Mouse (Mus musculus) C2C12 (cell line): ENCODE results near the gene Gpam. TPM values are rescaled to one million over a fixed set of nuclear protein-coding genes. Genes with fewer than 3 reads are reported as not detected.

Experiments used
- H3K27me3 ChIP-seq: one replicate; pipeline ENCODE4 v1.6.1; 2011; ENCODE audit not compliant: control insufficient read depth, insufficient read depth, insufficient read length
- H3K36me3 ChIP-seq: one replicate; pipeline ENCODE4 v1.6.1; 2011; ENCODE audit not compliant: control insufficient read depth, insufficient read depth
- H3K4me3 ChIP-seq: one replicate; pipeline ENCODE4 v1.5.1; 2011; ENCODE audit warnings: mild to moderate bottlenecking, control low read depth; ENCODE audit not compliant: poor library complexity, insufficient read depth, severe bottlenecking
- H3K79me2 ChIP-seq: one replicate; pipeline ENCODE4 v1.6.1; 2011; ENCODE audit not compliant: control insufficient read depth, insufficient read depth
- H3K79me3 ChIP-seq: one replicate; pipeline ENCODE4 v1.6.1; 2011; ENCODE audit warnings: low read depth, control low read depth
- H3ac ChIP-seq: one replicate; pipeline ENCODE3; 2011; ENCODE audit warnings: low read depth; ENCODE audit not compliant: control insufficient read depth, insufficient read length
- CEBPB ChIP-seq: IDR thresholded peaks from one replicate; pipeline ENCODE4 v1.6.1; 2011; ENCODE audit warnings: low read depth, mild to moderate bottlenecking, control low read depth, moderate library complexity
- CTCF ChIP-seq: IDR thresholded peaks from one replicate; pipeline ENCODE4 v1.5.1; 2011; ENCODE audit not compliant: control insufficient read depth, insufficient read depth, insufficient read length
- FOSL1 ChIP-seq: IDR thresholded peaks from one replicate; pipeline ENCODE4 v1.8.0; 2011; ENCODE audit warnings: mild to moderate bottlenecking, low read length; ENCODE audit not compliant: poor library complexity, insufficient read depth, severe bottlenecking
- MAX ChIP-seq: IDR thresholded peaks from one replicate; pipeline ENCODE4 v1.6.1; 2011; ENCODE audit warnings: mild to moderate bottlenecking, control low read depth
- MYOD1 ChIP-seq: IDR thresholded peaks from one replicate; pipeline ENCODE4 v1.6.1; 2011; ENCODE audit warnings: low read depth; ENCODE audit not compliant: control insufficient read depth, insufficient read length
- MYOG ChIP-seq: IDR thresholded peaks from one replicate; pipeline ENCODE4 v1.6.1; 2011; ENCODE audit not compliant: control insufficient read depth, insufficient read length; ENCODE audit errors: extremely low read depth
- USF1 ChIP-seq: IDR thresholded peaks from one replicate; pipeline ENCODE4 v1.6.1; 2011; ENCODE audit warnings: low read depth, mild to moderate bottlenecking, control low read depth, moderate library complexity
- polyA plus RNA-seq: library from polyadenylated mRNA; unstranded; fragments of >200 nt; fragmentation: generic; extraction: Trizol; gene quantifications from one replicate; pipeline ENCODE4 v1.2.1, GENCODE M21; 2012; ENCODE audit warnings: missing spikeins

The Gpam gene
- polyA plus RNA-seq, 1 experiment: 7.0 TPM

GRCm38 (mm10) chr19:55037406-55037805 lies 89.6 kb downstream of the Gpam start:
- Histone ChIP-seq H3K36me3 (no peaks in the 10 kb centered on the region), H3K79me2 (no peaks in the 10 kb centered on the region), H3K27me3 (no peaks in the 10 kb centered on the region), H3K4me3 (no peak overlapping the region), H3ac (no peak overlapping the region), H3K79me3 (no peaks in the 10 kb centered on the region)
- TF ChIP-seq MAX (no peak), CEBPB (no peak), CTCF (no peak), FOSL1 (no peak), MYOD1 (no peak), MYOG (no peak), USF1 (no peak)

DNA sequence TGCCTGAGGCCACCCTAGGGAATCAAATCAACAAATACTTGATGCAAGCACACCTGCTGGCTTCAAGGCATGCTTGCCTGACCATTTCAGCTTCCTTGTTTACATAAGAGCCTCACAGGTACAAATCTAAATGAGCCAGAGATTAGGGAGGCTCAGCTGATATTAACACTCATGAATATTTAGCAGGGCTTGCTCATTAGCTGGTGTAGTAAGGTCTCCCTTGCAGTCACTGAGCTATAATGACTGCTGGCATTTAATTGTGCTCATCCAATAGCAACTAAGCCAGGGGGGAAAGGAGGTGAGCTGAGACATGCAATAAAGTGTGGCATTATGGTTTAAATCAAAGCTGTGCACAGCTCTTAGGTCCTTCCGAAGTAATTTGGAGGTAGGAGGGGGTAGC lies 108.2 kb downstream of the Gpam start:
- H3K36me3 ChIP-seq: no peaks in the 10 kb centered on the region
- no peaks in the 10 kb centered on the region for H3K79me3 ChIP-seq
- H3ac ChIP-seq: no peak overlapping the region
- no peaks in the 10 kb centered on the region for H3K79me2 ChIP-seq
- H3K27me3 ChIP-seq: no peaks in the 10 kb centered on the region
- TF ChIP-seq CTCF (no peak), MAX (no peak), CEBPB (no peak)
- H3K4me3 ChIP-seq: no peak overlapping the region

Other genes starting within 250 kb of the Gpam start
- not detected for gene Tectb, start 53.5 kb upstream of the Gpam start, polyA plus RNA-seq
- 0.02 TPM for gene Gucy2g, start 114.0 kb upstream of the Gpam start, polyA plus RNA-seq
- gene Acsl5, start 124.7 kb upstream of the Gpam start, polyA plus RNA-seq: 30.2 TPM
- gene Zdhhc6, start 188.8 kb upstream of the Gpam start, polyA plus RNA-seq: 32.6 TPM
- 10.4 TPM for gene Vti1a, start 189.1 kb upstream of the Gpam start, polyA plus RNA-seq